Mouse (Mus musculus) thymus, postnatal 10 days (tissue): ENCODE measurements around the gene Arsb.
A peak's percentile ranks its signal among the peaks of the same experiment; 100 is the strongest.
"Not testable (repeated sequence)": the region's sequence is repeated elsewhere in the genome, so short reads cannot be mapped to it uniquely, and the experiment has no call there.

Experiments used
- DNase-seq, 2 experiments: peaks; one replicate each; pipeline ENCODE4 v3.0.0; 2021; ENCODE audit warnings: low spot score in 2 of 2

Gene Arsb

GRCm38 (mm10) chr13:93984521-93984920 lies 213.1 kb downstream of the Arsb start:
- no peak for DNase-seq

GRCm38 (mm10) chr13:93985181-93985580 lies 213.8 kb downstream of the Arsb start:
- no peak for DNase-seq

DNA sequence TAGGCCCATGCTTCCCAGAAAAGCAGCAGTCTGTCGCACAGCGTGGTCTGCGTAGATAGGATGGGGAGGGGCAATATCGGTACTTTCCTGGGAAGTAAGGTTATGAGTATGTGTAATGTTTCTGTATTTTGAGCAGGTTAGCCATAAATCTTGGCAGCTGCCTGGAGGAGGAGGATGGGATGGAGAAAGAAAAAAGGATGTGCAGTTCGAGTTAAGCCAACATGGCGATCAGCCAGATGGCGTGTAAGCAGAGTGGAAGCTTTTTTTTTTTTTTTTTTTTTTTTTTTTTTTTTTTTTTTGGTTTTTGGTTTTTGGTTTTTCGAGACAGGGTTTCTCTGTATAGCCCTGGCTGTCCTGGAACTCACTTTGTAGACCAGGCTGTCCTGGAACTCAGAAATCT lies 214.3 kb downstream of the Arsb start:
- DNase-seq: not testable (repeated sequence)

DNA sequence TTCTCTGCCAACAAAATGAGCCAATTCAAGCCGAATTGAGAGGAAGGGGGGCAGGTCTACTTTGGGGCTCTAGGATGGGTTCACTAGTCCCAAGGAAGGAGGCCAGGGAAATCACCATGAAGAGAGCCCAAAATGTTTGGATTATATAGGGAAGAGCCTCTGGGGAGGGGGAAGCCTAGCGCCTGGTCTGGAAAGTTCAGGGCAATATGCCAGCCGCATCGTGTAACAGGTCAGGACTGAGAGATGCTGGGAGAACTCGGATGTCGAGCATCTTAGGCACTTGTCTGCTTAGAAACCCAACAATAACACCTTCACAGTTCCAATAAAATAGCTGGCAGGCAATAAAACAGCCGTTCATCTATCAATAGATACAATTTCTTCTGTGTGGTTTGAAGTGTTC lies 216.2 kb downstream of the Arsb start:
- DNase-seq: no peak

- DNase-seq: no peak
These were observed 217.8 kb downstream of the Arsb start for GRCm38 (mm10) chr13:93989208-93989607.

GRCm38 (mm10) chr13:93989736-93990611 lies 218.5 kb downstream of the Arsb start:
- peak; percentile 25 to 28 for DNase-seq

- peak in 1 of 2 experiments; percentile 11 for DNase-seq
These were observed 219.4 kb downstream of the Arsb start for GRCm38 (mm10) chr13:93990841-93991240.

- DNase-seq: no peak
These were observed 221.0 kb downstream of the Arsb start for GRCm38 (mm10) chr13:93992342-93992882.
